Mouse (Mus musculus) liver, adult 2 months (tissue): Measurements from ENCODE around the gene Fv1.

ENCODE experiments used
- CTCF ChIP-seq: fragments of 200-500 bp; IDR thresholded peaks from 2 replicates; pipeline ENCODE4 v1.5.1; 2011; ENCODE audit warnings: low read depth, low read length, control low read depth
- POLR2A ChIP-seq: fragments of 200-500 bp; IDR thresholded peaks from 2 replicates; pipeline ENCODE4 v1.6.1; 2011; ENCODE audit warnings: low read length, control low read depth; ENCODE audit not compliant: insufficient read depth; ENCODE audit errors: extremely low read depth

GRCm38 (mm10) chr4:147897348-147897747 lies 28.6 kb downstream of the Fv1 start:
- no peak for TF ChIP-seq POLR2A
- TF ChIP-seq CTCF: no peak
